Mouse (Mus musculus) frontal cortex, postnatal 14 days (tissue): ENCODE measurements around the gene Dop1b.
"Not testable (repeated sequence)": the region's sequence is repeated elsewhere in the genome, so short reads cannot be mapped to it uniquely, and the experiment has no call there.

Experiments used
- DNase-seq, 2 experiments: peaks; one replicate each; pipeline ENCODE4 v3.0.0; 2022; ENCODE audit warnings: low spot score in 2 of 2

Gene Dop1b

DNA sequence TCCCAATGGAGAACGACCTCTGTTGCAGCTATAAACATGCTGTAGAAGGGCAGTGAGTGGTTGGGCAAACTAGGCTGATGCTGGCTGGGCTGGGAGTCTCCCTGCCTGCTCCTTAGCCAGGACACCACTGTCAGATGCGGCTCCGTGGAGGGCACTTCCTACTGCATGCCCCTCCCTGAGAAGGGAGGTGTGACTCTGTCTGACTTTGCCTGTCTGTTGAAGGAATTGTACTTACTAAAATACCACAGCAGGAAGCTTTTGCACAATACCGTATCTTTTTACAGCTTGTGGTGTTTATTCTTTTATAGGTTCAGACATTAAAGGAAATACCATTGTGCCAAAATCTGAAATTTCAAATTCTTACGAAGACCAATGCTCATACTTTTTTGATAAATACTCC is 40.1 kb downstream of the Dop1b start:
- DNase-seq = no peak

DNA sequence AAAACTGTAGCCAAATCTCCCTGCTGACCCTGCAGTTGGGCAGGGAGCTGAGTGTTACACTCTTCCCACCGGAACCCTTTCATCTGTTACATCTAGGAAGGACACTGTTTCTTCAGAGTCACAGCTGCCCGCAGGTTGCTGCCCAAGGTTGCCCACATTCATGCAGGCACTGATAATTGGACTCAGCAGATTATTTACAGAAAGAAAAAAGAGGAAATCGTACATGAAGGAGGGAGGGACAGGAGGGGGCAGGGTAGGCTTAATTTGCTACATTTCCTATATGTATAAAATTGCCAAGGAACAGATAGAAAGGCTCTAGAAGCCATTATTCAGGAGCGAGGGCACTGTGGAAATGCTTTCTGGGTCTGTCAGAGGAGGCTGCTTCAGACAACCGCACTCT is 44.9 kb downstream of the Dop1b start:
- no peak for DNase-seq

DNA sequence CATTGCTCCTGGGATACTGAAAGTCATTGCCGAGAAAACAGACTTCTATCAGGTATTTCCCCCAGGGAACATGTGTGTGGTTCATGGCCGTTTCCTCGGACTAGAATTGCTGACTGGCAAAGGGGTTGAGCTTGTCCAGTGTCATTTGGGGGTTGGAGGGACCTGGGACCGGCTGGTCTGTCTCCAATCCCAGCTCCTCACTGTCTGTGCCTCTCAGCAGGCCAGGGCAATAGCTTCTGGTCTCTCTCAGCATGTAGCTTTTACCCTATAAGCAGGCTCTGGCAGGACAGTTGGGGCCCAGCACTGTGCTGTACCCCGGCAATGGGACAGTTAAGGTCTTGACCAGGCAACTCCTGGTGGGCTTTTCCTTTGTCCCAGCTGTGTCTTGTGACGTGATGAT is 51.7 kb downstream of the Dop1b start:
- DNase-seq = no peak

DNA sequence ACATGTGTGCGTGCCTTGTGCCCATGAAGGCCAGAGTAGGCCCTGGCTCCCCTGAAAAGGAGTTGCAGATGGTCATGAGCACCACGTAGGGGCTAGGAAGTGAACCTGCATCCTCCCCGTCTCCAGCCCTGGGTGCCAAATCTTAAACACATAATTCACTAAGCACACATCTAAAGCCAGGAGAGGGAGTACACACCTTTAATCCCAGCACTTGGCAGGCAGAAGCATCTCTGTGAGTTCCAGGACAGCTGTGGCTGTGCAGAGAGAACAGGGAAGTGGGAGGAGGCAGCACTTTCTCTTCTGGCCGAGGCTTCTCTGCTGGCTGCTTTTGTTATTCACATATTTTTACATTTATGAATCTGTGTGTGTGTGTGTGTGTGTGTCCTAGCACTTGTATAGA is 52.9 kb downstream of the Dop1b start:
- DNase-seq = no peak

DNA sequence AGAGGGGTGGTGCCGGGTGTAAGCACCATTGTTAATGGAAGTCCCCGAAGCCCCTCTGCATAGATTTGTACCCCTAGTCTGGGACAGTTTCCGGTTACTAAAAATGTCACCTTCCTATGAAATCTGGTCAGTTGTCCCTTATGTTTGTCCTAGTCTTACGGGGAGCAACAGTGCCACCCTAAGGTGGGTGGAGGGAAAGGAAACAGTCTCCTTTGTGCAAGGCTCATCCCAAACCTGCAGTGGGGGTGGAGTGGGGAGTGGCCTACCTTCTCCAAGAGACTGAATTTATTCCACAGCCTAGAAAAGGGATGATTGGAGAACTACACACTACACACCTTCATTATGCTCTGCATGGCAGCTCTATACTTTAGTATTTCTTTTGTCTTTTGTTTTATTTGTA is 55.3 kb downstream of the Dop1b start:
- no peak for DNase-seq

DNA sequence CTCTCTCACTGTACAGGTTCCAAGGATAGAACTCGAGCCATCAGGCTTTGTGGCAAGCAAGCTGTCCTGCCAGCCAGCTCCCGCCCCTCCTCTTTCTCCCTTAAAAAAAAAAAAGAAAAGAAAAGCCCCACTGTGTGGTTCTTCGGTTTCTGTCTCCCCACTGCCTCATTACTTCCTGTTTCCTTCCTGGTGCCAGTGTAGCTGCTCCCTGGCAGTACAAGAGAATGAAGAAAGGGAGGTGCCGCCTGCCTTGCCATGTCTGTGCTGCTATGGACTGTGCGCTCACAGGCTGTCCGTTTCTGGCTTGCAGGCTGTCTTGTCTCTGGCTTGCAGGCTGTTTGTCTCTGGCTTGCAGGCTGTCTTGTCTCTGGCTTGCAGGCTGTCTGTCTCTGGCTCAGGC is 55.8 kb downstream of the Dop1b start:
- no peak for DNase-seq

DNA sequence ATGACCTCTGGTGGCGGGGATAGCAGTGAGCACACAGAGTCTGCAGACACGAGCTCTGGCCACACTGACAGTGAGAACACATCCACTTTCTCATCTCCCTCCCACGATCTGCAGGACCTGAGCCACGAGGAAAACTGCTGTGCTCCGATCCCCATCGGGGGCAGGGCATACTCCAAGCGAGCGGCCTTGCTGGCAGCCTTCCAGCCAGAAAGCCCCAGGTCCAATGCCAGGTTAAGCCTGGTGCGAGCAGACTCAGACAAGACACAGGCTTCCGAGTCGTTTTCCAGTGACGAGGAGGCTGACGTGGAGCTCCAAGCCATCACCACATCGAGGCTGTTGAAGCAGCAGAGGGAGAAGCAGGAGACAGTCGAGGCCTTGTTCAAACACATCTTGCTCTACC is 57.9 kb downstream of the Dop1b start:
- DNase-seq = no peak

DNA sequence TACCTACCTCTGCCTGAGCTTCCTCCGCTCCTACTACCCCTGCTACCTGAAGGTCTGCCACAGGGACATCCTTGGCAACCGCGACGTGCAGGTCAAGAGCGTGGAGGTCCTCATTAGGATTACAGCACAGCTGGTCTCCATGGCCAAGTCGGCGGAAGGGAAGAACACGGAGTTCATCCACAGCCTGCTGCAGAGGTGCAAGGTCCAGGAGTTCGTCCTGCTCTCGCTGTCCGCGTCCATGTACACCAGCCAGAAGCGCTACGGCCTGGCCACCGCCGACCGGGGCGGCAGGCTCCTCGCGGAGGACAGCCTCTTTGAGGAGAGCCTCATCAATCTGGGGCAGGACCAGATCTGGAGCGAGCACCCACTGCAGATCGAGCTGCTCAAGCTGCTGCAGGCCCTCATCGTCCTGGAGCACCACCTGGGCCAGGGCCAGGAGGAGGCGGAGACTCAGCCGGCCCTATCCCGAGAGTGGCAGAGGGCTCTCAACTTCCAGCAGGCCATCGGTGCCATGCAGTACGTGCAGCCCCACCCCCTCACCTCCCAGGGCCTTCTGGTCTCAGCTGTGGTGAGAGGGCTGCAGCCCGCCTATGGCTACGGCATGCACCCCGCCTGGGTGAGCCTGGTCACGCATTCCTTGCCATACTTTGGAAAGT is 58.7 kb downstream of the Dop1b start:
- no peak for DNase-seq

DNA sequence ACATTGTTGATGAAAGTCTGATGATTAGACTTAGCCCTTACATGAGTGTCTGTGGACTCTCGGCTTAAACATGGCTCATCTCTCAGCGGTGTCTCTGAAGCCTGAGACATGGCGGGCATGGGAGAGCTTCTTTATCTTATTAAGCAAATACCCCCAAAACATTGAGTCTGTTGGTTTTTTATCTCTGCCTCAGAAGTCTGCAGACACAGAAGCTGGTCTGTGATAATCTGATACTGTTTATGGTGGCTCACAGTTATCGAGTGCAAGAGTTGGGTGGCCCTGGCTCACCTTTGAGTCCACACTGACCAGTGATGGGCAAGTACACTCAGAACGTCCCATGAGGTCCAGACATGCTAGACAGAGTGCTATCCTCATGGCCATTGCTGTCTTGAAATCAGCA is 63.0 kb downstream of the Dop1b start:
- DNase-seq = no peak

DNA sequence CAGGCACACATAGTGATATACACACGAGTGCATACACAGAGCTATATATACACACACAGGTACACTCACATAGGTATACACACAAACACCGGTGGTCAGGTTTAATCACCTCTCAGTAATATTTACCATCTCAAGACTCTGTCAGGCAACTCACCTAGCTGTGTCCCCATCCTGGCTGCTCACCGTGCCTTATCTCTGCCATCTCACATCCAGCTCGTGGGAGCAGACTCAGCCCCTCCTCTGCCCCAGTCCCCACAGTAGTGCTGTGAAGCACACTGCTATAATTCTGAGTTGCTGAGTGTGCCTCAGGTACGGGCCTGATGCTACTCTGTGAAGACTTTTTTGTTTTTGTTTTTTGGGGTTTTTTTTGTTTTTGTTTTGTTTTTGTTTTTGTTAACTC is 64.8 kb downstream of the Dop1b start:
- no peak for DNase-seq

DNA sequence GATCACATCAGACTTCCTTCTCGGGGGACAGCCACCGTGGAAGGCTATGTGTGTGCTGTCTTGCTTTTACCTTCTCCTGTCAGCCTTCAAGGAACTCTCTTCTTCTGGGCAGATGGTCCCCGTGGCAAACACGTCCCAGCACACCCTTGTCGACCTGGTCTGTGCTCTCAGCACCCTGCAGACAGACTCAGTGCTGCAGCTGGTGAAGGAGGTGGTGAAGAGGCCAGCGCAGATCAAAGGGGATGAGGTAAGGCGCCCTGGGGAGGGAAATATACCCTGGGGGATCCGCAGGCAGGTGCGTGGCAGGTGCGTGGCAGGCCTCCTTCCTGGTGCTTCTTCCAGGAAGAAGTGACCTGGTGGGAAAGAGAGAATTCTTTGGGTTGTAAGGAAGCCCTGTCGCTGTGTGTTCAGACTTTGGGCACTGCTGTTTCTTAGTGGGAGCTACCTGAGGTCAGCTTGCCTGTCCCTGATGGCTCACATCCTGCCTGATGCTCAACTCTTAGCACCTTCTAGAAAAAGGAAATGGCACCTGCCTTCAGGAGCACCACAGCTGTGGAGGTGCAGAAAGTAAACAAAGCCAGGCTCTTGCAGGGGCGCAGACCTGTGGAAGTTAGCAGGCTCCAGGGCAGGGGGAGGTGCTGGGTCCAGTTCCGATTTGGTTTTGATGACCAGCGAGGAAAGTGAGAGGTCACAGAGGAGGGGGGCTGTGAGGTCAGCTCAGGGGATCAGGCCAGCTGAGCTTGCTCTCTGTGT is 65.7 kb downstream of the Dop1b start:
- no peak for DNase-seq

DNA sequence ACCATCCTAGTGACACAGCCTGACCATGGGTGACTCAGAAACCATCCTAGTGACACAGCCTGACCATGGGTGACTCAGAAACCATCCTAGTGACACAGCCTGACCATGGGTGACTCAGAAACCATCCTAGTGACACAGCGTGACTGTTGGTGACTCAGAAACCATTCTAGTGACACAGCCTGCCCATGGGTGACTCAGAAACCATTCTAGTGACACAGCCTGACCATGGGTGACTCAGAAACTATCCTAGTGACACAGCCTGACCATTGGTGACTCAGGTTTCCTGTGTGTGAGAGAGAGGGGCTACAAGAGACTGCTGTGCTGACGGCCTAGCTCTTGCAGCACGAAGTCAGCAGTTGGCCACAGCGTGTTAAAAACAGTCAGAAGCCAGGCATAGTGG is 66.7 kb downstream of the Dop1b start:
- DNase-seq = not testable (repeated sequence)

DNA sequence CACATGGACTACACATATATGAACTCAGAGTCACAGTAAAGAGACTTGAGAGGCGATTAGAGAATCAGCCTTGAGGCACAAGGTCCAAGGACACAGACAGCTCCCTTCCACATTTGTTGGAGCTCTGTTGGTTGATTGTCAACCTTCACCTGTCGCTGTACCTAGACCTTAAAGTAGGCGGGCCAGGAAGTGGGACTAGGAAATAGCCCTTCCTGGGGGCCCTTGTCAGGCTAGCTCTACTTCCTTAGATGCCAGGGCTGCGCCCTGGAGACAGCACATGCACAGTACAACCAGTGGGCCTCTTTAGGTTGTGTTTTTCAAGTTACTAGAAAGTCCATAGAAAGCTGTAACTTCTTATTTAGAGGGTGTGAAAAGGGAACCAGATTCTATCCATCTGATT is 67.8 kb downstream of the Dop1b start:
- DNase-seq = no peak

DNA sequence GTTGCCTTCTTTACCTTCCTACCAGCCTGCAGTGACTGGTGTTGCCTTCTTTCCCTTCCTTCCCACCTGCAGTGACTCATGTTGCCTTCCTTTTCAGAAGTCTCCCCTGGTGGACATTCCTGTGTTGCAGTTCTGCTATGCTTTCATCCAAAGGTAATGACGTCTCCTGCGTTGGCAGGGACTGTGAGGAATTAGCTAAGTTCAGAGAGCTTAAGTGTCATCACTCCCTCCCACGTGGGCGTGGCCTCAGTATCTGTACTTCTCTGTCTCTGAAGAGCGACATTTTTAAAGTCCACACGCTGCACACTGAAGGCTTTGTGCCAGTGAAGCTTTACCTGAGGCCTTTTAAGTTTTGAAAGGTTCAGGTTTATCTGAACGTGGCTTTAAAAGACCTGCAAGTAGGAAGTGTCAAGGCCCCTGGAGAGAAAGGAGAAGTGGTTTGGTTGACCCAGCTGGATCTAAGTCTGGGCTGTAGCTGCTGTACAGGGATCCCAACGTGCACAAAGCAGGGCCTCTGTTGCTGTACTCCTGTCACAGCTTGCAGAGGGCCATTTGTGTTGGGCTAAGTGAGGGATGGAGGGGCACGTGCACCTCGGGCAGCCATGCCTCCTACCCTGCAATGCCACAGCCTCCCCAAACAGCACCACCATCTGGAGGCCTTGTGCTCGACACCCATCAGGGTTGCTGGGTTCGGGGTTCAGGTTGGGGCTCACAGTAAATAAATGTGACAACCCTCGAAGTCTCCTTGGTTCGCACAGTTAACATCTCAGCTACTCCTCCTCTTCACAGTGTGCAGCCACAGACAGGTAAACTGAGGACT is 69.2 kb downstream of the Dop1b start:
- no peak for DNase-seq

DNA sequence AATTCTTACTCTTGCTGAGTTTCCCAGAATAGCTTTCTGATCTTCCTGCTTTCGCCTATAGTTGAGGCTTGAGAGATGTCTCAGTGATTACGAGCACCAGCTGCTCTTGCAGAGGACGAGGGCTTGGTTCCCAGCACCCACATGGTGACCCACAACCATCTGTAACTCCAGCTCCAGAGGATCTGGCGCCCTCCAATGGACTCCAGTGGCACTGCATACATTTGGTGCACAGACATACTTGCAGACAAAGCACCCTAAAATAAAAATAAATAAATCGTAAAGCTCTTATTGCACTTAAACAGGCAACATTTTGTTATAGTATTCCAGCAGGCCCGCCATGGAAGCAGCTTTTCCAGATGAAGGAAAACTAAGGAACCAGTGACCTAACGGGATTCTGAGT is 72.5 kb downstream of the Dop1b start:
- DNase-seq = no peak

DNA sequence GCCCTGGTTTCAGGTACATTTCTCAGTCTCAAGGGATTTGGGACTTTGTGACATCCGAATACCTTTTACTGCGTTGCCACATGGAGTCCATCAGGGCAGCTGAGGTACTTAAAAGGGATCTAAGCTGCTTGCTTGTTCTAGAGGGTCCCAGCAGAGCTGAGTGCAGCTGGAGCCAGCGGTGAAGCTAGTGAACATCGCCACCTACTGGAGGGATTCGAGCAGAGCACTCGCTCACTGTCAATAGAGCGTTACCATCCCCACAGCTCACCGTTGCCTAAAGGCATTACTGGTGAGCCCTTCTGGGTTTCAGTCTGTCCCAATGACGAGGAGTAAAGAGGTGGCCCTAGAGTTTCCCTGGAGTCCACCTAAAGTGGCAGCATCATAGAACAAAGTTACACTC is 74.1 kb downstream of the Dop1b start:
- DNase-seq = peak; percentile 46 to 69

DNA sequence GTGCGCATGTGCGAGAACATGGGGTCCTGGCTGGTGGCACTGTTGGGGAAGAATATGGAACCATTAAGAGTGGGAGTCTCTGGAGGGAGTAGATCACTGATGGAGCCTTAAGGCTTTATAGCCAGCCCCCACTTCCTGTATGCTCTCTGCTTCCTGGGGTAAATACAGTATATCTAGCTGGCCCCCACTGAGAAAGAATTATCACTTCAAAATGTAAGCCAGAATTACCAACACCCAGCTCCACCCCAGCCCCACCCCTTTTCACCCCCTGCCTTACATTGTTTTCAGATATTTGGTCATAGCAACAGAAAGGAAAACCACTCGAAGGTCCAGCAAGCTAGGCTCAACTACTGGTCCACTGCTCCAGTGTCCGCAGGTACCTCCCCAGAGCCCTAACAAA is 76.7 kb downstream of the Dop1b start:
- no peak for DNase-seq

DNA sequence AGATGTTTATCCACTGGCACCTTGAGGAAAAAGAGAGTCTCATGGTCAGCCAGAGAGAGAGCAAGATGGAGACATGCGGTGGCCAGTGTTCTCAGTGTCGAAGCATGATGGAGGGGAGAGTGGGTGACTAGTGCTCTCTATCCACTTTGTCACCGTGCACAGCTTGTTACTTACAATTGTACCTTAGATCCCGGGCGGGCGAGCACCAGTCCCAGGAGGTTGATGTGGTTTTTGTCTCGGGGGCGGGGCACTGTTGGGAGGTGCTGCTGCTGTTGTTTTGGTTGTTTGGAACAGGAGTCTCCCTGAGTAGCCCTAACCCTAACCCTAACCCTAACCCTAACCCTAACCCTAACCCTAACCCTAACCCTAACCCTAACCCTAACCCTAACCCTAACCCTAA is 77.2 kb downstream of the Dop1b start:
- no peak for DNase-seq

DNA sequence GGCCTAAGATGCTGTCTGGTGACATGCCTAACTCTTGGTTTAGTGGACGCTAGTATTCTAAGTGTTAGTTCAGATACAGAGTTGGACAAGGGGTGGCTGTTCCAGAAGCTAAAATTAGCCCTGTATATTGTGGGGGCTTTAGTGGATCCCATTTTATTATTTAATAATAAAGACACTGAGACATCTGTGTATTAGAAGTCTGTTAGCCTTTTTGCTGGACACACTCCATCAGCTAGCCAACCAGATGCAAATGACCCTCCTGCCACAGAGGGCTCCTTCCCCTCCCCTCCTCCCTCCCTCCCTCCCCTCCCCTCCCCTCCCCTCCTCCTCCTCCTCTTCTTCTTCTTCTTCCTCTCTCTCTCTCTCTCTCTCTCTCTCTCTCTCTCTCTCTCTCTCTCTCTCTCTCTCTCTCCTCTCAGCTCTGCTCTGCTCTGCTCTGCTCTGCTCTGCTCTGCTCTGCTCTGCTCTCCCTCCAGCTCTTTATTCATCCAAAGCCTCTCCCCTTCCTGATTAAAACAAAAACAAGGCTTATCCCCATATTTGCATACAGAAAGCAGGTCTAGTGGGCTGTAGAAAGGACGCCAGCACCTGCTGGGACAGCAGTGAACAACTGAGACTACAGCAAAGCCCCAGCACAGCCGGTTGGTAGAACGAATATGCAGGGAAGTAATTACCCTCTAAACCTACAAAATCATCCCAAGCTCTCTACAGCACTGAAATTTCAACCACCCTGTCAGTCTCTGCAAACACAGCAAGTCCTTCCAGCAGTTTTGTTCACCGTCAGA is 78.5 kb downstream of the Dop1b start:
- no peak for DNase-seq

DNA sequence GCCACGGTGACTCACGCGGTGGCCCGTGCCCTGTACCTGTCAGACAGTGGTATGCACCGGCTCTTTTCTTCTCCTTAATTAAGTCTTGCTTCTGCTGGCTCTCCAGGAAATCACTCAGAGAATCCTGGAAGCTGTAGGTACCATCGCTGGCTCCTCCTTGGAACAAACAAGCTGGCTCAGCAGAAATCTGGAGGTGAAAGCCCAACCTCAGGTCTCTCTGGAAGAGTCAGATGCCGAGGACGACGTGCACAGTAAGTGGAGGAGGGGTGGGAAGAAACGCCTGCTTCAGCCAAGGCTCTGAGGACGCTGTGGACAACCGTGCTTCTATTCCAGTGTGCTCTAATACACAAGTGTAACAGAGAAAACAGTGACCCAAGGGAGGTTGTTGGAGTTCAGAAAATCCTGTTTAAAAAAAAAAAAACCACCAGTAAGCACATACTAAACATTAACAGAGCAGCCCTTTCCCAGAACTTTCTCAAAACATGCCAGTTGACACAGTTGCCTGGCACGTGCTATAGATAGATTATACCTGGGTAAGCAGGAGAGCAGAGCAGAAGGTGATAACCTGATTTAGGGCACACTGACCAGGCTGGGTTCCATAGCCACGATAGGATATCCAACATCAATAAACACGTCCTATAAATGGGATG is 81.4 kb downstream of the Dop1b start:
- no peak for DNase-seq

DNA sequence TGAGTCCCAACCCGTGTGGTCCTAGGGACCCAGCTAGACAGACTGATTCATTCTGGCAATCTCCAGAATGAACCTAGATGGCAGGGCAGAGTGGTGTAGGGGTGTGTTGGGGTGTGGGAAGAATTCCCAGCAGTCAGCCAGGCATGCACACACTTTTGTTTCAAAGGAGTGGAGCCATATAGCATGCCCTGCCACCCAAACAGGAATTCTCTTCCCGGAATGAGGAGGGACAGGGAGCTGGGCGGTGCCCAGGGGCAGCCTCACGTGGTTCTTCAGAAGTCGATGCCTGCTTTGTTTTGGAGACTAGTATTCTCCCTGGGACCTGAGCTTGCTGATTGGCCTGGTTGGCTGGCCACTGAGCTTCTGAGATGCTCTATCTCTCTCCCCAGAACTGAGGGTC is 83.1 kb downstream of the Dop1b start:
- no peak for DNase-seq

DNA sequence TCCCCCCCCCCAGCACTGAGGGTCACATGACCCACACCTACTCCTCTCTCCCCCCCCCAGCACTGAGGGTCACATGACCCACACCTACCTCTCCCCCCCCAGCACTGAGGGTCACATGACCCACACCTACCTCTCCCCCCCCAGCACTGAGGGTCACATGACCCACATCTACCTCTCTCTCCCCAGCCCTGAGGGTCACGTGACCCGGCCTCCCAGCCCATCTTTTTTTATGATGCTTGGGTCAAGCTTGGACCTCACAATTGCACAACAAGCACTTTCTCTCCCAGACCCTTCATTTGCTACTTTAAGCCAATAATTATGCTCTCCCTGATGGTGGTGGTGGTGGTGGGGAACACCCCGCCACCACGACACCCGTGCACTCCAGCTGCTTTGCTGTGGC is 83.7 kb downstream of the Dop1b start:
- no peak for DNase-seq
